Mouse (Mus musculus) bone marrow macrophage, adult 2 months (primary cell): ENCODE measurements around the gene Gdpd5.

Experiments used
- CTCF ChIP-seq: IDR thresholded peaks from 2 replicates; pipeline ENCODE4 v1.5.1; 2012; ENCODE audit warnings: low read depth, mild to moderate bottlenecking, low read length, moderate library complexity
- POLR2A ChIP-seq: IDR thresholded peaks from 2 replicates; pipeline ENCODE4 v1.6.1; 2012; ENCODE audit warnings: mild to moderate bottlenecking, low read depth, low read length, borderline replicate concordance

GRCm38 (mm10) chr7:99343577-99343976, 37.6 kb upstream of the Gdpd5 start:
- TF ChIP-seq CTCF, result no peak
- no peak for TF ChIP-seq POLR2A
